28 mouse cellular contexts compared by ENCODE assay signal in the genomic region with DNA sequence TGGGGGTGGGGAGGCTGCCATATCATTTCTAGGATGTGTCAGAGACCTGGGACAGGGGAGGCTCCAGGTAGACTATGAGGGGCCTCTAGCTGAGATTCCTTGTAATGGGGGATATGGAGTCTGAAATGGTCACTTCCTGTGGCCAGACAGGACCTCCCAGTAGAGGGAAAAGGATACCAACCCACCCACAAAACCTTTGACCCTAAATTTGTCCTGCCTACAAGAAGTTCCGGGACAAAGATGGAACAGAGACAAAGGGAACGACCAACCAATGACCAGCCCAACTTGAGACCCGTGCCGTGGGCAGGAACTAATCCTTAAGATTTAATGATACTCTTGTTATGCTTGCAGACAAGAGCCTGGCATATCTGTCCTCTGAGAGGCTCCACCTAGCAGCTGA.
"Had no signal": no experiment of that assay in that cellular context is flagged by ENCODE, and none has a peak within 500 bp of the region (broad histone marks: within the 10 kb centered on the region; RNA-seq: fewer than 3 reads in every experiment).

No protein-coding gene starts in this region.

- H3K27ac ChIP-seq: embryonic facial prominence, embryonic 10.5 days; embryonic facial prominence, embryonic 12.5 days; embryonic facial prominence, embryonic 13.5 days; embryonic facial prominence, embryonic 15.5 days; forebrain, embryonic 10.5 days; forebrain, embryonic 12.5 days; forebrain, embryonic 13.5 days; forebrain, embryonic 15.5 days; gastrocnemius, adult 2 months; heart, adult 2 months had no signal

- H3K4me2 ChIP-seq: embryonic facial prominence, embryonic 12.5 days; embryonic facial prominence, embryonic 13.5 days; embryonic facial prominence, embryonic 15.5 days; forebrain, embryonic 12.5 days; forebrain, embryonic 13.5 days; forebrain, embryonic 15.5 days had no signal

- H3K36me3 ChIP-seq: embryonic facial prominence, embryonic 10.5 days; embryonic facial prominence, embryonic 12.5 days; embryonic facial prominence, embryonic 13.5 days; embryonic facial prominence, embryonic 15.5 days; forebrain, embryonic 10.5 days; forebrain, embryonic 12.5 days; forebrain, embryonic 15.5 days had no signal

- DNase-seq: cerebellum, adult 2 months; cerebellum, adult 8-10 months; cerebellum, adult 9-10 months; cerebellum, adult 9-11 months; cerebellum, postnatal 10 days; cerebellum, postnatal 14 days; cerebellum, postnatal 25 days; cerebellum, postnatal 36 days; embryo, embryonic 11 days; forebrain, postnatal 0 days; gastrocnemius, adult 2 months; gastrocnemius, postnatal 10 days; gastrocnemius, postnatal 14 days; gastrocnemius, postnatal 25 days; gastrocnemius, postnatal 36 days; heart, adult 18-20 months; heart, adult 2 months had no signal

- H3K9me3 ChIP-seq: embryonic facial prominence, embryonic 10.5 days; embryonic facial prominence, embryonic 12.5 days; embryonic facial prominence, embryonic 13.5 days; embryonic facial prominence, embryonic 15.5 days; forebrain, embryonic 10.5 days; forebrain, embryonic 12.5 days; forebrain, embryonic 13.5 days; forebrain, embryonic 15.5 days had no signal

- ATAC-seq: forebrain, embryonic 13.5 days; forebrain, embryonic 14.5 days; forebrain, embryonic 15.5 days; forebrain, embryonic 16.5 days; forebrain, postnatal 0 days had no signal

- H3K9ac ChIP-seq: embryonic facial prominence, embryonic 12.5 days; embryonic facial prominence, embryonic 13.5 days; embryonic facial prominence, embryonic 15.5 days; forebrain, embryonic 12.5 days; forebrain, embryonic 13.5 days; forebrain, embryonic 15.5 days; forebrain, postnatal 0 days had no signal

- H3K27me3 ChIP-seq: embryonic facial prominence, embryonic 12.5 days; embryonic facial prominence, embryonic 13.5 days; embryonic facial prominence, embryonic 15.5 days; forebrain, embryonic 12.5 days; forebrain, embryonic 13.5 days; forebrain, embryonic 15.5 days had no signal

- H3K4me3 ChIP-seq: embryonic facial prominence, embryonic 10.5 days; embryonic facial prominence, embryonic 12.5 days; embryonic facial prominence, embryonic 13.5 days; embryonic facial prominence, embryonic 15.5 days; erythroblast, embryonic 14.5 days; forebrain, embryonic 10.5 days; forebrain, embryonic 12.5 days; forebrain, embryonic 13.5 days; forebrain, embryonic 15.5 days; gastrocnemius, adult 2 months; heart, adult 2 months had no signal
